ENCODE assay signal across 18 mouse cellular contexts in the genomic region with DNA sequence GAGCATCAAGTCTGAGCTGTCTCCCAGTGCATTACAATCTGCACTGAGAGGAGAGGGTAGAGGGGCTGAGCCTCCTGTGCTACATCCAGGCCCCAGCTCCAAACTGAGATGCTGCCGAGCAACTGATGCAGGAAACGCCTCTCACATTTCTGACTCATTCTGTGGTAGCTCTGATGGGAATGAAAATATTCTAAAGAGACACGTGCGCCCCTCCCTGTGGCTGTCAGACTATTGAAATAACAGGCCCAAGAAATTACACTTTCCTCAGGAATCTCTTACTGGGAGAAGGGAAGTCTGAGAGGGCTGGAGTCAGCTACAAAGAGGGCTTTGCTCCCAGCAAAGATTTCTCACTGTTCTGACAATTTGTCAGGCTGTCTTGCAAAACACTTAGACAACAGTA. TPM values are rescaled to one million over a fixed set of nuclear protein-coding genes. Genes with fewer than 3 reads are reported as not detected.
DNase-seq lines count a peak whose midpoint lies in the region; TF ChIP-seq lines count a peak whose summit lies in the region.
"Had no signal": no experiment of that assay in that cellular context is flagged by ENCODE, and none has a peak within 500 bp of the region (broad histone marks: within the 10 kb centered on the region; RNA-seq: fewer than 3 reads in every experiment).

No protein-coding gene starts in this region.

- H3K27ac ChIP-seq in layer of hippocampus, adult 2 months: no peak overlapping the region
- H3K27ac ChIP-seq: forebrain, embryonic 15.5 days; heart, adult 2 months; hindbrain, postnatal 0 days had no signal

- peak; percentile 19 to 65 for DNase-seq in frontal cortex, adult 2 months (ENCODE audit: extremely low spot score in 1 of 2, low spot score in 1 of 2)
- DNase-seq in frontal cortex, postnatal 25 days (ENCODE audit: low spot score in 2 of 2): no peak
- DNase-seq in layer of hippocampus, adult 2 months (ENCODE audit: low spot score in 2 of 2): peak in 1 of 2 experiments; percentile 31
- DNase-seq in layer of hippocampus, postnatal 10 days (ENCODE audit: low spot score in 2 of 2): no peak
- peak; percentile 25 for DNase-seq in urinary bladder, postnatal 14 days (ENCODE audit: low spot score)
- no peak for DNase-seq in urinary bladder, postnatal 36 days (ENCODE audit: low spot score in 2 of 2)
- no peak for DNase-seq in adrenal gland, adult 8-10 months
- DNase-seq in spleen, postnatal 10 days (ENCODE audit: low spot score in 2 of 2): no peak
- DNase-seq: adrenal gland, postnatal 25 days; cerebellum, adult 9-10 months; kidney, adult 18-20 months; kidney, postnatal 25 days; lung, embryonic 14.5 days; midbrain, embryonic 14.5 days; thymus, postnatal 25 days had no signal

- peak; percentile 15; the same call in 1 of the 2 replicates for TF ChIP-seq CTCF in layer of hippocampus, adult 2 months (conservative IDR thresholded peaks at IDR 0.05)

- no peak overlapping the region for H3K4me3 ChIP-seq in layer of hippocampus, adult 2 months
- H3K4me3 ChIP-seq: forebrain, embryonic 15.5 days; heart, adult 2 months had no signal

RNA-seq across cellular contexts. Expression of gene Thbs2, which starts 34.3 kb away (rescaled TPM):
- polyA plus RNA-seq in frontal cortex, adult 2 months (2012; rRNA removed): 6.6 and 8.6 TPM in 2 replicates
- 1 to 10 TPM; 3.3 to 3.6 TPM for total RNA-seq in layer of hippocampus, adult 2 months (2021)
- 1 to 10 TPM; 4.1 to 4.2 TPM for total RNA-seq in layer of hippocampus, postnatal 10 days (2021)
- total RNA-seq in adrenal gland, adult 8-10 months (2022): 1 to 10 TPM; 3.5 to 5.4 (median 3.8) TPM

Comparison
In these comparisons a context has a peak if more than half of its experiments do, and no peak if none do; other contexts are left out.
1. DNase-seq: peak in frontal cortex, adult 2 months (2 of 2) and urinary bladder, postnatal 14 days (single experiment); none in frontal cortex, postnatal 25 days (0 of 2), layer of hippocampus, postnatal 10 days (0 of 2), urinary bladder, postnatal 36 days (0 of 2), adrenal gland, adult 8-10 months (single experiment) and spleen, postnatal 10 days (0 of 2).